Mouse (Mus musculus) testis, adult 2 months (tissue): ENCODE data around the gene Ess2.

ENCODE experiments used
- CTCF ChIP-seq: fragments of 200-500 bp; IDR thresholded peaks from 2 replicates; pipeline ENCODE4 v1.5.1; 2012; ENCODE audit warnings: low read depth, mild to moderate bottlenecking, inconsistent platforms, low read length, moderate library complexity; ENCODE audit not compliant: control insufficient read depth, insufficient read depth, insufficient replicate concordance
- POLR2A ChIP-seq: fragments of 200-500 bp; IDR thresholded peaks from 2 replicates; pipeline ENCODE4 v1.6.1; 2012; ENCODE audit warnings: low read depth, mild to moderate bottlenecking, inconsistent platforms, low read length, moderate library complexity; ENCODE audit not compliant: control insufficient read depth

DNA sequence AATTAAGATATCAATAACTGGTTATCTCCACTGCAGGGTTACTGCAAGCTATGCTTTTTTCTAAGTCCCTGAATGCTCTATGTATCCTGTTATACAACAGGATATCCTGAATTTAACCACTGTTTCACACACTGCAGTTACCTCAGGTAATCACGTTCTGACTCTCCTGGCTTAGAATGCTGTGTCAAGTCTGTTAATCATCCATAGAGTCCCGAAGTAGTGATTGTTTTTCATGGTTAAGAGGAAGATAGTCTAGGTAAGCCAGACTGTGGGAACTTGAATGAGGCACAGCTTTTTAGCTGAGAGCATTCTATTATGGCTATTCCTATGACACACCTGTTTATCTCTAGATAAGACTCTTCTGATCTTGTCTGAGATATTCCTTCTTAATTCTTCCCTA, 45.9 kb downstream of the Ess2 start:
- TF ChIP-seq CTCF, result no peak
- no peak for TF ChIP-seq POLR2A
